Mouse (Mus musculus) lung, postnatal 25 days (tissue): ENCODE data around the gene Lrr1.

Experiments used
- DNase-seq: peaks from one replicate; pipeline ENCODE4 v3.0.0; 2022; ENCODE audit warnings: low spot score

The Lrr1 gene

DNA sequence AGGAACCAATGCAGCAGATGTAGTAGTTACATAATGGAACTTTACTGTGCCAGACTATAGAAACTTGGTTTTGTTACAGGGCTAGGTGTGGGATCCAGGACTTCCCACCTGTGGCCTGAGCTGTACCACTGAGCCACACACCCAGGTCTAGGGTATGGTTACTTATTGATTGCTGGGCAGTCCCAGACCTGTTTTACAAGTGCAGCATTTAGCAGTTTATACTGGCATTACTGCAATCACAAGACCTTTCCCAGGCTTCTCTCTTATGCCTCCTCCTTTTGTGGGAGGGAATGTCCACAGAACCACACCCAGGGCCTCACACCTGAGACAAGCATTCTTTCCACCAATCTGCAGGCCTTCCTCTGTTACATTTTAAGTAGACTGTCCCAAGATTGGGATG is 30.4 kb downstream of the Lrr1 start:
- DNase-seq = no peak

- DNase-seq = no peak
Measured at GRCm38 (mm10) chr12:69204052-69204833, 35.6 kb downstream of the Lrr1 start, which contains the start of gene Gm49384. Gene Gm49384, minus strand, starts transcription at chr12:69204267.

DNA sequence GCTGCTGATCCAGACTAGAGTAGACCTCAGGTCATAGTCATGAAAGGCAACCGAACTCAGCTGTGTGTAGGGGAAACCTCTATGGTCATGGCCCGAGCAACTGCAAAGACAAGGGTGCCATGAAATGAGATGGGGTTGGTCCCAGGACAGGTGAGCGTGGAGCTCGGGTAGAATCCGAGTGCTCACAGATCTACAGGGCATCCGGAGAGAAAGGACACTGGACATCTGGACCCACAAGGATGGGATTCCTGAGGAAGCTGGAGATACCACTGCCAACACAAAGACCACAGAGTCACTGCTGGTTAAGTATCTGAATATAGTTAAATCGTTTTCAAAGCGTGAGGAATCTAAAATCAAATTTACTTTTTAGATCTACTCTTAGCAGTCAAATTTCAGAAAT is 38.8 kb downstream of the Lrr1 start:
- no peak for DNase-seq

- DNase-seq = no peak
Measured at GRCm38 (mm10) chr12:69207926-69208325, 39.3 kb downstream of the Lrr1 start.

DNA sequence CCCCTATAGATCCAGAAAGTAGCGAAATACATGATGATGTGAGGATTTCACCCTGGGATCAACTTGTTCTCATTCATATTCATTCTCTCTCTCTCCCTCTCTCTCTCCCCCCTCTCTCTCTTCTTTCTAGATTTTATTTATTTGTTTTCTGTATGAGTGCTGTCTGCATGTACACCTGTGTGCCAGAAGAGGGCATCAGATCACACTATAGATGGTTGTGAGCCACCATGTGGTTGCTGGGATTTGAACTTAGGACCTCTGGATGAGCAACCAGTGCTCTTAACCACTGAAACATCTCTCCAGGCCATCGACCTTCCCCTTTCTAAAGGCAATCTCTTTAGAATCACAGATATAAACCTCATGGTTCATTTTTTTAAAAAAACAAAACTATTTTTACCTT is 39.9 kb downstream of the Lrr1 start:
- DNase-seq = no peak

DNA sequence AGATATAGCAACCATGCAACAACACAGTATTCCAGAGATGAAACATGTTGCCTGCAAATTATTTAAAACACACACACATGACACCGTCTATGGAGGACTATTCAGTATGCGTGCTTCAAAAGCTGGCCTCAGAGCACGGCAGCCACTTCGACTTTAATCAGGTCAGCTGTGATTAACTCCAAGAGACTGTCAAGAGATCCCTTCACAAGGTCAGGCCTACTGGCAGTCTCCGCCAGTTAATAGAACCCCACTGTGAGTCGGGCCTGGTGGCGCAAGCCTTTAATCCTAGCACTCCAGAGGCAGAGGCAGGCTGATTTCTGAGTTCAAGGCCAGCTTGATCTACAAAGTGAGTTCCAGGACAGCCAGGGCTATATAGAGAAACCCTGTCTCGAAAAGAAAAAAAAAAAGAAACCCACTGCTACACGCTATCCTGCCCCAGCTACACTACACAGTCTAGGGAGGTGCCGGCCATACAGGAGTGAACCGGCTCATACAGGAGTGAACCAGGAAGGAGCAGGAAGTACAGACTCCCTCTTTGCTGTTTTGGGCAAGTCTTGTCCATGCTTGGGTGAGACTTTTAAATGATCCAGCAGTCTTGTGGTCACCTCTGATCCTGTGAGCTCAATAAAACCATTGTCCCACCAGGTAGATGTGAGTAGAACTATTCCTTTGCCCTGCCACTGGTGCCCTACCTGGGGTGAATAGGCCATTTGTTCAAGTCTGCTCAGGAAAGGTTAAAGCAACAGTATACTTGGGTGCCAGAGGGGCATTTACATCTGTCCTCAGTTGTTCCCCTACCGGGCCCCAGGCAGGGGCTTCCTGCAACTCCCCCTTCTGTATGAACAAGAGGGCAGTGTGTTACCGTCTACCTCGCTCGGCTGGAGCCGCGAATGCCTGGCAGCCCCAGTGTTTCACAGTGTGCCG is 41.7 kb downstream of the Lrr1 start:
- DNase-seq = no peak

GRCm38 (mm10) chr12:69211057-69211456 is 42.4 kb downstream of the Lrr1 start:
- DNase-seq = no peak

GRCm38 (mm10) chr12:69213186-69213777 is 44.7 kb downstream of the Lrr1 start:
- DNase-seq = no peak

DNA sequence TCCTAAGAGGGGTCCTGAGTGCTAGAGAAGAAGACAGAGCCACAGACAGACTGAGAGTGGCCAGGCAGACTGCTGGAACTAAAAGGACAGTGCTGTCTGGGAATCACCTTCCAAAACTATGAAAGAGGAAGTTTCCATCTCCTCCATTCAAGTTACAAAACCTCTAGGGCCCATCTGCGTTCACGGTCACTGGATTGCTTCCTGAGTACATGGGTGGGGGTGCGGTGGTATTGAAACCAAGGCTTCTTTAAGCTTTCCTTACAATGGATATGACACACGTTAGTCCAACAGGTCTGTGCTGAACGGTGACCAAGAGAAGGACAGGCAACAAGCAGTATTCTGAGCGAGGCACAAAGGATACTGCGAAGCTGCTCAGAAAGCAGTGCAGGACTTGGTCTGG is 45.8 kb downstream of the Lrr1 start:
- DNase-seq = no peak

GRCm38 (mm10) chr12:69215000-69215785 is 46.6 kb downstream of the Lrr1 start:
- peak; percentile 58 for DNase-seq

GRCm38 (mm10) chr12:69216587-69216986 is 48.0 kb downstream of the Lrr1 start:
- no peak for DNase-seq

- no peak for DNase-seq
Measured at GRCm38 (mm10) chr12:69220613-69221277, 52.1 kb downstream of the Lrr1 start.

GRCm38 (mm10) chr12:69227776-69228466 is 59.3 kb downstream of the Lrr1 start, which contains the start of gene Pole2:
Gene Pole2, minus strand, starts transcription at chr12:69228195.
- peak; percentile 86 for DNase-seq
